Mouse (Mus musculus) left cerebral cortex, adult 9 months (tissue): ENCODE data around the gene 0610040J01Rik.

Experiments used
- DNase-seq, 2 experiments: peaks; one replicate each; pipeline ENCODE4 v3.0.0; 2022; ENCODE audit warnings: low spot score in 2 of 2

0610040J01Rik gene

GRCm38 (mm10) chr5:63811819-63812508 lies at the start of gene 0610040J01Rik:
Gene 0610040J01Rik (plus strand): TSS chr5:63812363.
- peak; percentile 19 to 77 for DNase-seq

GRCm38 (mm10) chr5:63765886-63766285 lies 46.3 kb upstream of the 0610040J01Rik start:
- DNase-seq: no peak

GRCm38 (mm10) chr5:63766715-63767114 lies 45.4 kb upstream of the 0610040J01Rik start:
- DNase-seq: peak; percentile 18 to 61

- DNase-seq: peak in 1 of 2 experiments; percentile 21
Observed at GRCm38 (mm10) chr5:63767464-63767863, 44.7 kb upstream of the 0610040J01Rik start.

- no peak for DNase-seq
Observed at GRCm38 (mm10) chr5:63768220-63768619, 43.9 kb upstream of the 0610040J01Rik start.

GRCm38 (mm10) chr5:63772971-63773370 lies 39.2 kb upstream of the 0610040J01Rik start:
- DNase-seq: no peak

GRCm38 (mm10) chr5:63773603-63774002 lies 38.6 kb upstream of the 0610040J01Rik start:
- no peak for DNase-seq

- no peak for DNase-seq
Observed at GRCm38 (mm10) chr5:63788156-63788826, 23.9 kb upstream of the 0610040J01Rik start.

- DNase-seq: no peak
Observed at GRCm38 (mm10) chr5:63812509-63812865, 324 bp downstream of the 0610040J01Rik start.

- DNase-seq: no peak
Observed at GRCm38 (mm10) chr5:63816643-63817042, 4.5 kb downstream of the 0610040J01Rik start.

GRCm38 (mm10) chr5:63817270-63817669 lies 5.1 kb downstream of the 0610040J01Rik start:
- no peak for DNase-seq

- DNase-seq: no peak
Observed at GRCm38 (mm10) chr5:63818975-63819374, 6.8 kb downstream of the 0610040J01Rik start.

GRCm38 (mm10) chr5:63819519-63819918 lies 7.4 kb downstream of the 0610040J01Rik start:
- DNase-seq: no peak

- DNase-seq: no peak
Observed at GRCm38 (mm10) chr5:63821176-63821575, 9.0 kb downstream of the 0610040J01Rik start.

GRCm38 (mm10) chr5:63821860-63822259 lies 9.7 kb downstream of the 0610040J01Rik start:
- no peak for DNase-seq

- no peak for DNase-seq
Observed at GRCm38 (mm10) chr5:63823362-63824332, 11.5 kb downstream of the 0610040J01Rik start.

- no peak for DNase-seq
Observed at GRCm38 (mm10) chr5:63824599-63825350, 12.6 kb downstream of the 0610040J01Rik start.

- DNase-seq: no peak
Observed at GRCm38 (mm10) chr5:63825881-63826280, 13.7 kb downstream of the 0610040J01Rik start.

- DNase-seq: no peak
Observed at GRCm38 (mm10) chr5:63827006-63827405, 14.8 kb downstream of the 0610040J01Rik start.

GRCm38 (mm10) chr5:63827415-63828053 lies 15.4 kb downstream of the 0610040J01Rik start:
- no peak for DNase-seq
